Mouse (Mus musculus) limb, embryonic 11.5 days (tissue): Measurements from ENCODE around the gene Armh1. TPM values are rescaled to one million over a fixed set of nuclear protein-coding genes. Genes with fewer than 3 reads are reported as not detected.

Source experiments
- ATAC-seq: fragments of 200-750 bp; cut with Nextera tagmentation; 2 replicates; pipeline ENCODE4 v1.8.0; 2017; ENCODE audit warnings: low read depth; ENCODE audit not compliant: insufficient number of reproducible peaks, low FRiP score, low TSS enrichment
- DNase-seq: peaks from one replicate; pipeline ENCODE4 v3.0.0-alpha.2; 2015; ENCODE audit warnings: low spot score
- H3K27ac ChIP-seq: fragments of 300-500 bp; sonication (generic); replicated peaks from 2 replicates; pipeline ENCODE4 v1.5.1; 2014; ENCODE audit warnings: low read depth, mild to moderate bottlenecking, low read length
- H3K27me3 ChIP-seq: fragments of 300-500 bp; sonication (generic); 2 replicates; pipeline ENCODE4 v1.6.1; 2014; ENCODE audit warnings: mild to moderate bottlenecking, low read length, mixed read lengths; ENCODE audit not compliant: control insufficient read depth, insufficient read depth
- H3K36me3 ChIP-seq: fragments of 300-500 bp; sonication (generic); 2 replicates; pipeline ENCODE4 v1.6.1; 2014; ENCODE audit warnings: mild to moderate bottlenecking, low read length, moderate library complexity, mixed read lengths; ENCODE audit not compliant: control insufficient read depth, insufficient read depth
- H3K4me1 ChIP-seq: fragments of 300-500 bp; sonication (generic); 2 replicates; pipeline ENCODE4 v1.6.1; 2014; ENCODE audit warnings: low read length, mixed read lengths; ENCODE audit not compliant: control insufficient read depth, insufficient read depth
- H3K4me2 ChIP-seq: fragments of 300-500 bp; sonication (generic); 2 replicates; pipeline ENCODE4 v1.6.1; 2014; ENCODE audit warnings: low read depth, mild to moderate bottlenecking, moderate library complexity; ENCODE audit not compliant: severe bottlenecking
- H3K4me3 ChIP-seq: fragments of 300-500 bp; sonication (generic); 2 replicates; pipeline ENCODE4 v1.5.1; 2014; ENCODE audit warnings: low read depth, low read length
- H3K9ac ChIP-seq: fragments of 300-500 bp; sonication (generic); 2 replicates; pipeline ENCODE4 v1.6.1; 2014; ENCODE audit warnings: mild to moderate bottlenecking, low read length
- H3K9me3 ChIP-seq: fragments of 300-500 bp; sonication (generic); 2 replicates; pipeline ENCODE4 v1.6.1; 2016; ENCODE audit warnings: low read length; ENCODE audit not compliant: control insufficient read depth
- WGBS: fragments of 180-500 bp; shearing (Covaris S2); extraction: QIAGEN DNeasy Blood & Tissue Kit; methylation state at CpG from one replicate; pipeline ENCODE4 v1.1.7; 2014; 5-methylcytosine and 5-hydroxymethylcytosine counted together
- polyA plus RNA-seq: library from polyadenylated mRNA; unstranded; fragments of >200 nt; fragmentation: Nextera tagmentation; extraction: Ambion mirVana; gene quantifications from 2 replicates; pipeline ENCODE4 v1.2.1, GENCODE M21; 2014

Armh1 gene
- polyA plus RNA-seq, 1 experiment from 2014 or later: 0.12 TPM

DNA sequence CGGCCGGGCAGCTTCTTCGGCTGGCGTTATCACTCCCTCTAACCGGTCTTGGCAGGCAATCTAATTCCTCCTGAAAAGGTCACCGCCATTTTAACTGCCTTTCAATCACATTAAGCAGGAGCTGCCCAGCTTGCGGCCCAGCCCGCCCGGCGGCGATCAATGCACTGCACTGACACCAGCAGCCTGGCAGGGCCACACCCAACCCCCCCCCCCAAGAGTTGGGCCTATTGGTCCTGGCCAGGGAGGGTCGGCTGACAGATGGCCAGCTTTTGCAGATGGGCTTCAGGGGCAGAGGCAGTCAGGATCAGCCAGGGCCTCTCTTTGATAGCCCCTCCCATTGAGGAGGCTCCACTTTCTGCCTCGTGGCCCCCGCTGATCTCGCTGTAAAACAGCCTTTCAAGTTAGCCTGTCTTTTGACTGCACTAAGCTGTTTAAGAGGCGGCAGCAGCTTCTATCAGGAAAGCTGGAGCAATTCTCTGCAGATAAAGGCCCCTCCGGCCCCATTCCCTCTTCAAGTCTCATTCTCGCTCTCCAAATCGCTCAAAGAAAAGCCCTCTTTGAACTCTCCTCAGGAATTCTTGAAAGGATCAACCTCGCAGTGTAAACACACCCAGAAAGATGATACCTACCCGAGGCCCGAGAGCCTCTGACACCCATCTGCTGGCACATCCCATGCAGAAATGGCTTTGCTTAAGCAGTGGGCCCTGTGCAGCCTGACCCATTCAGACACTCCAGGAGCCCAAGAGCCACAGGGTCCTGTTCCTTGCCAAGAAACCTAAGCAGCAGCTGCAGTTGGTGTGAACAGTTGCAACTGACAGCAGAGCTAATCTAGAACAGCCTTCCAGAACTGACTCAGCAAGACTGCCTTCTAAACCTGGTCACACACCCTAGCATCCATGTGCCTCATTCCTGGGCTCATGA, 31.6 kb upstream of the Armh1 start:
- 11% methylated on average over 22 of the region's 22 CpGs for WGBS
- Histone ChIP-seq H3K9ac (no peak overlapping the region), H3K4me2 (no peak overlapping the region), H3K27me3 (no peaks in the 10 kb centered on the region), H3K27ac (no peak overlapping the region), H3K36me3 (peaks cover 13% of the 10 kb centered on the region), H3K4me1 (peaks cover 36% of the 10 kb centered on the region), H3K4me3 (no peak overlapping the region), H3K9me3 (no peaks in the 10 kb centered on the region)
- no peak for DNase-seq
- ATAC-seq: no peak

- Histone ChIP-seq H3K9ac (no peak overlapping the region), H3K36me3 (peaks cover 28% of the 10 kb centered on the region), H3K4me2 (no peak overlapping the region), H3K9me3 (no peaks in the 10 kb centered on the region), H3K27me3 (no peaks in the 10 kb centered on the region), H3K4me3 (no peak overlapping the region), H3K27ac (no peak overlapping the region), H3K4me1 (peaks cover 31% of the 10 kb centered on the region)
- WGBS: 34% methylated on average over 19 of the region's 19 CpGs
- no peak for DNase-seq
- no peak for ATAC-seq
Measured at GRCm38 (mm10) chr4:117281090-117281845, 29.3 kb upstream of the Armh1 start.

DNA sequence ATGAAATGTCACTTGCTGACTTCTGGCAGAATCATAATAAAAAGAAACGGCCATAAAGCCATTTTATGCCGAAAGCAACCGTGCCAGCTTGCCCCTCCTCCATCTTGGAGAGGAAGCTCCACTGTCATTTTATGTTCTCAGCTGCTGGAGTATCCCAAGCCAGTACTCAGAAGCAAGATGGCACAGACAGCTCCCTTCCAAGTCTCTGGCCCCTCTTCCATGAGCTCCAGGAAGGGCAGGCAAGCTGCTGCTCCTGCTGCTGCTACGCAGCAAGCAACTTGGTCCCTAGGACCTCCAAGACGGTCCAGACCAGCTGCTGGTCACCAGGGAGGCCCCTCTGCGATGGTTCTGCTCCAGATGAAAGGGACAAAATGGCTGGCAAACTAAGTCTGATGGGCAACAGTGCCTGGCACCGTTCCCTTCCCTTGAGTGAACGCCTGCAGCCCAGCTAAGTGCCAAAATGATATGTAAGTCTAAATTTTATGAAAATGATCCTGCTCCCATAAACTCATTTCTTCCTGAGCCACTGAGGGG, 28.5 kb upstream of the Armh1 start:
- 81% methylated on average over 8 of the region's 8 CpGs for WGBS
- peaks cover 32% of the 10 kb centered on the region for H3K4me1 ChIP-seq
- ATAC-seq: no peak

DNA sequence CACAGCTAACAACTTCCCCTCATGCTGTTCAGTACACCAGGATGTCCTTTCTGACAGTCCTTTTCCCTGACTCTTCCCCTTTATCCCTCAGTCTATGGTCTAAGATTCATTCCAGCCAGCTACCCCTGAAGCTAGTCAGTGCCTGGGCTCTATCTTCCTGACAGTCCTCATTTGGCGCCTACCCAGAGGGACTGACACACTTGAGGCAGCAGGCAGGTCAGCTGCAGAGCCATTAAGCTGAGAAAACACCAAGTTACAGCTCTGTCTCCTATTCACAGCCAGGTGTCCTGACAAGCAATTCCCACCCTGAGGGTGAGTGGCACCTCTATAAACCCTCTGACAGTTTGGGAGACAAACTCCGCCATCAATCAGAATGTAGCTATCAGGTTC, 27.3 kb upstream of the Armh1 start:
- Histone ChIP-seq H3K9me3 (peaks cover 6% of the 10 kb centered on the region; the same call in 1 of the 2 replicates), H3K36me3 (peaks cover 36% of the 10 kb centered on the region), H3K27ac (no peak overlapping the region), H3K4me1 (peaks cover 32% of the 10 kb centered on the region), H3K27me3 (no peaks in the 10 kb centered on the region), H3K4me3 (no peak overlapping the region), H3K4me2 (no peak overlapping the region), H3K9ac (no peak overlapping the region)
- DNase-seq: no peak
- WGBS: 51% methylated on average over 2 of the region's 2 CpGs
- no peak for ATAC-seq

More for the DNA sequence above, 28.5 kb upstream of the Armh1 start:
- H3K4me3 ChIP-seq: no peak overlapping the region
- H3K27ac ChIP-seq: no peak overlapping the region
- H3K27me3 ChIP-seq: no peaks in the 10 kb centered on the region
- H3K9ac ChIP-seq: no peak overlapping the region
- H3K36me3 ChIP-seq: peaks cover 31% of the 10 kb centered on the region
- H3K4me2 ChIP-seq: no peak overlapping the region
- H3K9me3 ChIP-seq: no peaks in the 10 kb centered on the region
- DNase-seq: no peak

DNA sequence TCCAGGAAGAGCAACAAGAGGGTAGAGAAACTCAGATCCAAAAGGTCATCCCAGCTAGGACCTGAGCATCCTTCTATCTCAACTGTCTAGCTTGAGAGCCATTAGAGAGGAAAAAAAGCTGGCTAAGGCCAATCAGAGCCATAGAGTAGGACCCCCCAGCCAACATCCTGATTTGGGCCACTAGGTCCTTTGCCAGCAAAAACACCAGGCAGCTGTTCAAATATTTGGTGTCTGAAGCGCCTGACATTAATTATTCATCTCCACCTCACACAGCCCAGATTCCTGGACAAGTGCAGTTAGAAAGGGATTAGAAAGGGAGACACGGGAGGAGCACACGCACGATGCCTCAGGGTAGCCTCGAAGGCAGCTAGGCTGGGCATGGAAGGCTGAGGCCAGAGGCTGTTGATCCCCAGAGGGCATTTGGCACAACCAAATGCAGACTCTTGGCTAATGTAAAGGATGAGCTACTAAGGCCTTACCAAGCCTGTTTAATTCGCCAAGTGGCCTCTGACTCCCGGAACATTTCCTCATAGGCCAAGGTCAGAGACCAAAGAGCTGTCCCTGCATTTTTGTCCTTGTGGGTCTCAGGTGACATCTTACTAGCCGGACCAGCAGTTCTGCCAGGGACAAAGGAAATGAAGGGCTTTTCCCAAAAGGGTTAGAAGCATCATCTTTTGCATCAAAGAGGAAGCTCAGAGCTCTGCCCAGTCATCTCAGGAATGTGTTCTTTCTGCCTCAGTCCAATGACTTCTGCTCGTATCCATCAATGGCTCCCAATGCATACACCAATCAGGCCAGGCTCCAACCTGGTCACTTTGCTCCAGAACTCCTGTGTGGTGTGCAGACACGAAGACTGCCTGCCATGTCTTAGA, 26.7 kb upstream of the Armh1 start:
- peaks cover 26% of the 10 kb centered on the region for H3K4me1 ChIP-seq
- H3K4me2 ChIP-seq: no peak overlapping the region
- peaks cover 10% of the 10 kb centered on the region; the same call in 1 of the 2 replicates for H3K9me3 ChIP-seq
- no peak overlapping the region for H3K27ac ChIP-seq
- H3K36me3 ChIP-seq: peaks cover 41% of the 10 kb centered on the region
- ATAC-seq: no peak
- no peak for DNase-seq
- WGBS: 83% methylated on average over 10 of the region's 10 CpGs
- H3K9ac ChIP-seq: no peak overlapping the region
- H3K4me3 ChIP-seq: no peak overlapping the region
- no peaks in the 10 kb centered on the region for H3K27me3 ChIP-seq

DNA sequence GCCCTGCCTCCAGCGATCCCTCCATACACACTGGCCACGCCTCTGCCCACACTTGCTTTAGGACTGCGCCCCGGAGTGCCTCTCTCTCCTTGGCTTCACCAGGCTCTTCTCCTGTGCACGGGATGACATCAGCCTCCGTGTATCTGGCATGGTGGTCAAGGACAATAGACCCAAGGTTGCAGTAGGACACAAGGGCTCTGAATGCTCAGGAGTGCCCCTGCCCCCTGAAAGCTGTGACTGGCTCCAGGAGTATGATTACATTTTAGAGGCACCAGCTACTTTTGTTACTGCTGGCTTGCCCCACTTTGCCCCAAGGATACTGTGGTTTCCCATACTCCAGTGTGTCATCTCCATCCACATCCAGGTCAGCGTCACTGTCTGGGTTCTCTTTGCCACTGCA, 25.8 kb upstream of the Armh1 start:
- DNase-seq (no peak), ATAC-seq (no peak)
- peaks cover 41% of the 10 kb centered on the region for H3K36me3 ChIP-seq
- WGBS: 89% methylated on average over 7 of the region's 7 CpGs
- H3K4me2 ChIP-seq: no peak overlapping the region
- peaks cover 29% of the 10 kb centered on the region for H3K4me1 ChIP-seq
- H3K9me3 ChIP-seq: peaks cover 10% of the 10 kb centered on the region; the same call in 1 of the 2 replicates
- no peak overlapping the region for H3K4me3 ChIP-seq
- no peaks in the 10 kb centered on the region for H3K27me3 ChIP-seq
- no peak overlapping the region for H3K9ac ChIP-seq
- no peak overlapping the region for H3K27ac ChIP-seq

- H3K4me1 ChIP-seq: peaks cover 35% of the 10 kb centered on the region
- 85% methylated on average over 13 of the region's 13 CpGs for whole genome bisulfite sequencing
Measured at GRCm38 (mm10) chr4:117277021-117277420, 25.1 kb upstream of the Armh1 start.

More at GRCm38 (mm10) chr4:117277021-117277420, 25.1 kb upstream of the Armh1 start:
- H3K27ac ChIP-seq: no peak overlapping the region
- H3K4me3 ChIP-seq: no peak overlapping the region
- H3K9me3 ChIP-seq: peaks cover 10% of the 10 kb centered on the region; the same call in 1 of the 2 replicates
- ATAC-seq (no peak), DNase-seq (no peak)
- no peak overlapping the region for H3K4me2 ChIP-seq
- 0 out of 2 replicates have a peak overlapping the region, but pooled peaks have one; percentile 7 for H3K9ac ChIP-seq
- no peaks in the 10 kb centered on the region for H3K27me3 ChIP-seq
- H3K36me3 ChIP-seq: peaks cover 41% of the 10 kb centered on the region
